Mouse (Mus musculus): ENCODE results near the gene As3mt. TPM values are rescaled to one million over a fixed set of nuclear protein-coding genes. Genes with fewer than 3 reads are reported as not detected.
A peak's percentile ranks its signal among the peaks of the same experiment; 100 is the strongest.

The As3mt gene
- polyA plus RNA-seq, 1 experiment from 2014 or later: 19.4 TPM

- Histone ChIP-seq H3K9ac (ENCODE audit: low read depth, low read length) (no peak overlapping the region), H3K4me3 (ENCODE audit: low read depth, low read length) (no peak overlapping the region), H3K27me3 (replicated peaks; ENCODE audit: control insufficient read depth, insufficient read depth, low read length) (no peaks in the 10 kb centered on the region), H3K4me2 (ENCODE audit: low read depth, low read length) (no peak overlapping the region), H3K36me3 (ENCODE audit: control insufficient read depth, insufficient read depth, low read length) (peaks cover 9% of the 10 kb centered on the region; the same call in 1 of the 2 replicates), H3K4me1 (ENCODE audit: control insufficient read depth, insufficient read depth, low read length) (peaks cover 11% of the 10 kb centered on the region; the same call in 1 of the 2 replicates), H3K27ac (replicated peaks; ENCODE audit: low read depth, low read length) (no peak overlapping the region), H3K9me3 (ENCODE audit: control insufficient read depth, low read length) (no peaks in the 10 kb centered on the region)
- no peak for ATAC-seq (ENCODE audit: low read depth)
- WGBS: 91% methylated on average over 4 of the region's 4 CpGs
- no peak for DNase-seq (ENCODE audit: low spot score)
Observed at GRCm38 (mm10) chr19:46710614-46711013, 3.4 kb downstream of the As3mt start.

- DNase-seq (ENCODE audit: low spot score): no peak
- Histone ChIP-seq H3K4me2 (ENCODE audit: low read depth, low read length) (no peak overlapping the region), H3K9ac (ENCODE audit: low read depth, low read length) (no peak overlapping the region), H3K36me3 (ENCODE audit: control insufficient read depth, insufficient read depth, low read length) (peaks cover 12% of the 10 kb centered on the region; the same call in 1 of the 2 replicates), H3K27me3 (replicated peaks; ENCODE audit: control insufficient read depth, insufficient read depth, low read length) (no peaks in the 10 kb centered on the region), H3K4me1 (ENCODE audit: control insufficient read depth, insufficient read depth, low read length) (no peaks in the 10 kb centered on the region), H3K4me3 (ENCODE audit: low read depth, low read length) (no peak overlapping the region), H3K27ac (replicated peaks; ENCODE audit: low read depth, low read length) (no peak overlapping the region), H3K9me3 (ENCODE audit: control insufficient read depth, low read length) (peaks cover 7% of the 10 kb centered on the region; the same call in 1 of the 2 replicates)
- no peak for ATAC-seq (ENCODE audit: low read depth)
- 86% methylated on average over 8 of the region's 8 CpGs for WGBS
Observed at GRCm38 (mm10) chr19:46714234-46714633, 7.0 kb downstream of the As3mt start.

DNA sequence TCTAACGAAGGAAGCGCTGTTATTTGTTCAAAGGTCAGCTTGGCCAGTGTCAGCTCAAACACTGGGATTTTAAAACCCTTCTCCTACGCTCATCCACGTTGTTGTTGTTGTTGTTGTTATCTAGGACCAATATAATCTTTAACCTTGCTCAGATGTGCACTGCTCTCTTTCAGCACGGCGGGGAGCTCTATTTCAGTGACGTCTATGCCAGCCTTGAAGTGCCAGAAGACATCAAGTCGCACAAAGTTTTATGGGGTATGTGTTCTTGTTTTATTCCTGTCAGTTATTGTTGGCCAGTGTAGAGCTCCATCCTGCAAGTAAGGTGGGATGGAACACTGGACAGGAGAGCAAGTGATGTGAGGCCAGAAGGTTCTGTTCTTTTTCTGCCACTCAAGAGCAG is 7.8 kb downstream of the As3mt start:
- Histone ChIP-seq H3K9ac (ENCODE audit: low read depth, low read length) (no peak overlapping the region), H3K4me2 (ENCODE audit: low read depth, low read length) (no peak overlapping the region), H3K27me3 (replicated peaks; ENCODE audit: control insufficient read depth, insufficient read depth, low read length) (no peaks in the 10 kb centered on the region), H3K4me1 (ENCODE audit: control insufficient read depth, insufficient read depth, low read length) (no peaks in the 10 kb centered on the region), H3K36me3 (ENCODE audit: control insufficient read depth, insufficient read depth, low read length) (peaks cover 16% of the 10 kb centered on the region; the same call in 1 of the 2 replicates), H3K4me3 (ENCODE audit: low read depth, low read length) (no peak overlapping the region), H3K9me3 (ENCODE audit: control insufficient read depth, low read length) (peaks cover 7% of the 10 kb centered on the region; the same call in 1 of the 2 replicates), H3K27ac (replicated peaks; ENCODE audit: low read depth, low read length) (no peak overlapping the region)
- DNase-seq (ENCODE audit: low spot score): no peak
- 88% methylated on average over 8 of the region's 8 CpGs for WGBS
- no peak for ATAC-seq (ENCODE audit: low read depth)

DNA sequence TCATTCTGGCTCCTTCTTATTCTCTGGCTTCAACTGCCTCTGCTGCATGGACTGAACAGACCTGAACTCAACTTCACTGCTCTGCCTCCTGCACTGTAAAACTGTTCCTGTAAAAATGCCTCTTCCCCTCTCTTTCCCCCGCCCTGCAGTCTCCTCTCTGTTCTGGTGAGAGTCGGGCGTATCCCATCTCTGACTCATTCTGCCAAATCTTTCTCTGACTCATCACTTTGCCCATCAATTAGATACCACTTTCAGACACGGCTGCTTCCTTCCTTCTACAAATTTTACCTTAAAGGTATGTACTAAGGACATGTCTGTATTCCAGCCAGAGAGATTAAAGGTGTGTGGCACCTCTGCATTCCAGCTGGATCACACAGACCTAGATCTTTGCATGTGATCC is 10.9 kb downstream of the As3mt start:
- DNase-seq (ENCODE audit: low spot score) (no peak), ATAC-seq (ENCODE audit: low read depth) (no peak)
- Histone ChIP-seq H3K4me2 (ENCODE audit: low read depth, low read length) (no peak overlapping the region), H3K4me1 (ENCODE audit: control insufficient read depth, insufficient read depth, low read length) (no peaks in the 10 kb centered on the region), H3K9me3 (ENCODE audit: control insufficient read depth, low read length) (peaks cover 7% of the 10 kb centered on the region; the same call in 1 of the 2 replicates), H3K36me3 (ENCODE audit: control insufficient read depth, insufficient read depth, low read length) (peaks cover 16% of the 10 kb centered on the region; the same call in 1 of the 2 replicates), H3K27me3 (replicated peaks; ENCODE audit: control insufficient read depth, insufficient read depth, low read length) (no peaks in the 10 kb centered on the region), H3K9ac (ENCODE audit: low read depth, low read length) (no peak overlapping the region), H3K4me3 (ENCODE audit: low read depth, low read length) (no peak overlapping the region), H3K27ac (replicated peaks; ENCODE audit: low read depth, low read length) (no peak overlapping the region)
- 79% methylated on average over 4 of the region's 4 CpGs for whole genome bisulfite sequencing

DNA sequence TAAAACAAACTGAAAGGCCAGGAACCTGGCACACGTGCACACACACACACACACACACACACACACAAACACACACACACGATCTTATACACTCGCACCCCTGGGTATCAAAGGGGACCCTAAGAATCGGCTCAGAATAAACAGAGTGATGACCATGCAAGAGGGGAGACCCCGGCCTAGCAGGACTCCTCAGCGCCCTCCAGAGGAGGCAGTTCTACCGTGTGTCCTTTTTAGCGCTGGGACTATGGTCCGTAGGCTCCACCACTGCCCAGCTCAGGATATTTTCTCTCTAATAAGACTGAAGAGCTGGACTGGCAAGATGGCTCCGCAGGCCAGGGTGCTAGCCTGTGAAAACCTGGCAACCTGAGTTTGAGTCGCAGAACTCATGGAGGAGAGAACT is 17.2 kb downstream of the As3mt start:
- Histone ChIP-seq H3K4me3 (ENCODE audit: low read depth, low read length) (no peak overlapping the region), H3K9ac (ENCODE audit: low read depth, low read length) (no peak overlapping the region), H3K27me3 (replicated peaks; ENCODE audit: control insufficient read depth, insufficient read depth, low read length) (no peaks in the 10 kb centered on the region), H3K9me3 (ENCODE audit: control insufficient read depth, low read length) (no peaks in the 10 kb centered on the region), H3K4me1 (ENCODE audit: control insufficient read depth, insufficient read depth, low read length) (no peaks in the 10 kb centered on the region), H3K27ac (replicated peaks; ENCODE audit: low read depth, low read length) (no peak overlapping the region), H3K36me3 (ENCODE audit: control insufficient read depth, insufficient read depth, low read length) (peaks cover 16% of the 10 kb centered on the region; the same call in 1 of the 2 replicates), H3K4me2 (ENCODE audit: low read depth, low read length) (no peak overlapping the region)
- 68% methylated on average over 11 of the region's 11 CpGs for WGBS
- ATAC-seq (ENCODE audit: low read depth) (no peak), DNase-seq (ENCODE audit: low spot score) (no peak)

DNA sequence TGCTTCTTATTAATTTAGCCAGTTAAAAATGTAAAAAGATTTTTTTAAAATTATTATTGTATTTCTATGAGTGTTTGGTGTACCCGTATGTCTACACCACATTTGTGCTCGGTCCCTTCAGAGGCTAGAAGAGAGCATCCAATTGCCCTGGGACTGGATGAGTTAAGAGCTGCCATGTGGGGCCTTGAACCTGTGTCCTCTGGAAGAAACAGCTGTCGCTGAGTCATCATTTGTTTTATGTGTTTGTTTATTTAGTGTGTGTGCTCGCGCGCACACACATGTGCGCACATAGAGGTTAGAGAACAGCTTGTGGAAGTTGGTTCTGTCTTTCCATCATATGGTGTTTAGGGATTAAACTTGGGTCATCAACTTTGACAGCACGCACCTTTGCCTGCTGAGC is 18.9 kb downstream of the As3mt start:
- H3K27ac ChIP-seq (replicated peaks; ENCODE audit: low read depth, low read length): no peak overlapping the region
- no peaks in the 10 kb centered on the region for H3K9me3 ChIP-seq (ENCODE audit: control insufficient read depth, low read length)
- peaks cover 8% of the 10 kb centered on the region; the same call in 1 of the 2 replicates for H3K36me3 ChIP-seq (ENCODE audit: control insufficient read depth, insufficient read depth, low read length)
- WGBS: 97% methylated on average over 8 of the region's 8 CpGs
- H3K9ac ChIP-seq (ENCODE audit: low read depth, low read length): no peak overlapping the region
- no peaks in the 10 kb centered on the region for H3K27me3 ChIP-seq (replicated peaks; ENCODE audit: control insufficient read depth, insufficient read depth, low read length)
- no peak overlapping the region for H3K4me3 ChIP-seq (ENCODE audit: low read depth, low read length)
- no peak overlapping the region for H3K4me2 ChIP-seq (ENCODE audit: low read depth, low read length)
- DNase-seq (ENCODE audit: low spot score) (no peak), ATAC-seq (ENCODE audit: low read depth) (no peak)
- no peaks in the 10 kb centered on the region for H3K4me1 ChIP-seq (ENCODE audit: control insufficient read depth, insufficient read depth, low read length)

- H3K36me3 ChIP-seq (ENCODE audit: control insufficient read depth, insufficient read depth, low read length): peaks cover 8% of the 10 kb centered on the region; the same call in 1 of the 2 replicates
Observed at GRCm38 (mm10) chr19:46727140-46727736, 20.0 kb downstream of the As3mt start.

DNA sequence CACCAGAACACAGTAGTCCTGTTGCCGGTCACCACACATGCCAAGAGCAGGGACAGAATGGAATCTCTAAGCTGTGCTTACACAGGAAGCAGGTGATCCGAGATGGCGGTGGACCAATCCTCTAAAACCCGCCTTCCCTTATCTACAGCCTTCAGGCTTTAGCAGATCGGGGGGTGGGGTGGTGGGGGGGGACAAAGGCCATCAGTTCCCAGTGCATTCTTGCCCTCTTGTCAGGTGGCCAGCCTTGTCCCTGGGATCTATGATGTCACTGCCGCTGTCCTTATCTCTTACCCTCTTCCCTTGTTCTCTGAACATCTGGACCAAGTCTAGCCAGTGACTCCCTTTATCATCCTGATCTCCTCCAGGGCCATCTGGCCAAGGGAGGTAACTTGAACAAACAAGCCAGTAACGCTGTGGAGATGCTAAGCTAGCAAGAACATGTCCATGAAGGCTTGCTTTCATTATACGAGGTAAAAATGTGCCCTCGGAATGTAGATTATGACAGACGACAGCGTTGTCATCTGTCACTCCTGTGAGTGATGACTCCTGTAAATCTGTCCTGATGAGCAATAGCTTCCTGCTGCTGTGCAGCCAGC is 20.8 kb downstream of the As3mt start:
- 72% methylated on average over 11 of the region's 11 CpGs for WGBS
- H3K4me2 ChIP-seq (ENCODE audit: low read depth, low read length): no peak overlapping the region

More at GRCm38 (mm10) chr19:46727140-46727736, 20.0 kb downstream of the As3mt start:
- H3K4me2 ChIP-seq (ENCODE audit: low read depth, low read length): no peak overlapping the region
- H3K27ac ChIP-seq (replicated peaks; ENCODE audit: low read depth, low read length): no peak overlapping the region
- DNase-seq (ENCODE audit: low spot score) (peak; percentile 13), ATAC-seq (ENCODE audit: low read depth) (no peak)
- H3K27me3 ChIP-seq (replicated peaks; ENCODE audit: control insufficient read depth, insufficient read depth, low read length): no peaks in the 10 kb centered on the region
- WGBS: 60% methylated on average over 8 of the region's 8 CpGs
- H3K4me1 ChIP-seq (ENCODE audit: control insufficient read depth, insufficient read depth, low read length): no peaks in the 10 kb centered on the region
- no peak overlapping the region for H3K9ac ChIP-seq (ENCODE audit: low read depth, low read length)
- H3K9me3 ChIP-seq (ENCODE audit: control insufficient read depth, low read length): no peaks in the 10 kb centered on the region
- H3K4me3 ChIP-seq (ENCODE audit: low read depth, low read length): no peak overlapping the region

More for the DNA sequence above, 20.8 kb downstream of the As3mt start:
- Histone ChIP-seq H3K4me3 (ENCODE audit: low read depth, low read length) (no peak overlapping the region), H3K36me3 (ENCODE audit: control insufficient read depth, insufficient read depth, low read length) (peaks cover 8% of the 10 kb centered on the region; the same call in 1 of the 2 replicates), H3K9me3 (ENCODE audit: control insufficient read depth, low read length) (no peaks in the 10 kb centered on the region), H3K27ac (replicated peaks; ENCODE audit: low read depth, low read length) (no peak overlapping the region), H3K4me1 (ENCODE audit: control insufficient read depth, insufficient read depth, low read length) (no peaks in the 10 kb centered on the region), H3K9ac (ENCODE audit: low read depth, low read length) (no peak overlapping the region), H3K27me3 (replicated peaks; ENCODE audit: control insufficient read depth, insufficient read depth, low read length) (no peaks in the 10 kb centered on the region)
- no peak for ATAC-seq (ENCODE audit: low read depth)
- DNase-seq (ENCODE audit: low spot score): no peak
